Mouse (Mus musculus): ENCODE data around the gene Axdnd1. TPM values are rescaled to one million over a fixed set of nuclear protein-coding genes. Genes with fewer than 3 reads are reported as not detected.

Gene Axdnd1
- 0.30 and 0.33 TPM in 2 replicates for polyA plus RNA-seq (2015; fragmentation: Nextera tagmentation; extraction: Ambion mirVana)

DNA sequence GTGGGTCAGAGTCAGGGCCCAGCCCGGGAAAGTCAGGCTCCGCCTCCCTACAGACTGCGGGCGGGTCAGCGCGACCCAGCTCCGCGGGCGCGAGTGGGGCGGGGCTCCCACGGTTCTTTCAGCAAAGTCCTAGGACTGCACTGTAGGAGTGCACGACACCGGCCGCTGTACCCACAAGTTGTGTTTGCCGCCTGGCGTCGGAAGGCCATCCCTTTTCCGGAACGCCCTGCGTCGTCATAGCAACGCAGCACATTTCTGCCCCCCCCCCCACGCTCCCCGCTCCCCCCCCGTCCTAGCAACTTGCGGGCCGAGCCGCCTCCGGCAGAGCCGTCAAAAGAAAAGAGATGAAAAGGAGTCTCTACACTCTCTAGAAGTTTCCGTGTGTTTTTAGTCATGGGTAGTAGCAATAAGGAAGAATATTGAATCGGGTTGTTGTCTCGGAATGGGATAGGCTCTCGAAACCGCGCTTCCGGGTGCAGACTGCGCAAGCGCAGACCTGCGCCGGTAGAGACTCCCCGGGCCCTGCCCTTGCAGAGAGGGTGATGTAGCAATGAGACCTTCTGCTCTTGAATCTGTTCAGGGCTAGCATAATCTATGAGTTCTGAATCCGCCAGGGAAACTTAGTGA, at the start of gene Axdnd1:
Gene Axdnd1, minus strand, starts transcription at position 489 of the 627 bp plus-strand sequence.
- Histone ChIP-seq H3K4me2 (peak within 1 kb of the TSS; percentile 72), H3K4me3 (peak within 1 kb of the TSS; percentile 68), H3K9ac (peak within 1 kb of the TSS; percentile 64), H3K36me3 (ENCODE audit: poor library complexity, severe bottlenecking) (no peaks in the 10 kb centered on the region), H3K27me3 (no peaks in the 10 kb centered on the region), H3K27ac (peak within 1 kb of the TSS; percentile 14; the same call in 1 of the 2 replicates), H3K9me3 (replicated peaks) (no peaks in the 10 kb centered on the region), H3K4me1 (peaks cover 8% of the 10 kb centered on the region; the same call in 1 of the 2 replicates)
- peak; percentile 97 for ATAC-seq
- WGBS = under 1% methylated on average over 44 of the region's 44 CpGs

GRCm38 (mm10) chr1:156470557-156470956, 49.6 kb upstream of the Axdnd1 start:
- Histone ChIP-seq H3K4me3 (no peak overlapping the region), H3K27me3 (no peaks in the 10 kb centered on the region), H3K4me1 (peaks cover 7% of the 10 kb centered on the region; the same call in 1 of the 2 replicates), H3K27ac (no peak overlapping the region), H3K4me2 (no peak overlapping the region), H3K36me3 (ENCODE audit: poor library complexity, severe bottlenecking) (peaks cover 17% of the 10 kb centered on the region), H3K9me3 (replicated peaks) (peaks cover 11% of the 10 kb centered on the region), H3K9ac (no peak overlapping the region)
- ATAC-seq = no peak
- 77% methylated on average over 7 of the region's 7 CpGs for WGBS

DNA sequence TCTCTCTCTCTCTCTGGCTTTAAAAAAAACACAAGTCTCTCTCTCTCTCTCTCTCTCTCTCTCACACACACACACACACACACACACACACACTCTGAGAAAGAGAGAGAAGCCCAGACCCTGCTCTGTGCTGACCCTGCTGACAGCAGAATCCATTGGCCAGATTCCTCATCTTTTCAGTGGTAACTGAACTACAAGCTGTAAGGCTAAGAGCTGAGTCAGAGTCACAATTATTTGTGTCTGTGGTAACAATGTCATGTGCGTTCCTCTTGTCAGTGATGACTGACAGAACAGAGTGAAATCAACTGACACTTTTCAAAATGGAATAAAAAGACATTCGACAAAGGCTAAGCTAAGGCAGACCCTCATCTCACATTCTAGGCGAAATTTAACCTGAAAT, 47.6 kb upstream of the Axdnd1 start:
- Histone ChIP-seq H3K9ac (no peak overlapping the region), H3K27me3 (no peaks in the 10 kb centered on the region), H3K4me2 (no peak overlapping the region), H3K4me1 (peaks cover 7% of the 10 kb centered on the region; the same call in 1 of the 2 replicates), H3K27ac (no peak overlapping the region), H3K4me3 (no peak overlapping the region), H3K9me3 (replicated peaks) (peaks cover 11% of the 10 kb centered on the region), H3K36me3 (ENCODE audit: poor library complexity, severe bottlenecking) (peaks cover 24% of the 10 kb centered on the region)
- 86% methylated on average over 3 of the region's 3 CpGs for WGBS
- ATAC-seq = no peak

GRCm38 (mm10) chr1:156467655-156468255, 46.8 kb upstream of the Axdnd1 start:
- H3K27ac ChIP-seq = no peak overlapping the region
- peaks cover 1% of the 10 kb centered on the region; the same call in 1 of the 2 replicates for H3K4me1 ChIP-seq
- no peak for ATAC-seq
- no peak overlapping the region for H3K9ac ChIP-seq
- H3K9me3 ChIP-seq (replicated peaks) = peaks cover 11% of the 10 kb centered on the region
- WGBS = 84% methylated on average over 12 of the region's 12 CpGs
- H3K27me3 ChIP-seq = no peaks in the 10 kb centered on the region
- peaks cover 24% of the 10 kb centered on the region for H3K36me3 ChIP-seq (ENCODE audit: poor library complexity, severe bottlenecking)
- H3K4me2 ChIP-seq = no peak overlapping the region
- H3K4me3 ChIP-seq = no peak overlapping the region

DNA sequence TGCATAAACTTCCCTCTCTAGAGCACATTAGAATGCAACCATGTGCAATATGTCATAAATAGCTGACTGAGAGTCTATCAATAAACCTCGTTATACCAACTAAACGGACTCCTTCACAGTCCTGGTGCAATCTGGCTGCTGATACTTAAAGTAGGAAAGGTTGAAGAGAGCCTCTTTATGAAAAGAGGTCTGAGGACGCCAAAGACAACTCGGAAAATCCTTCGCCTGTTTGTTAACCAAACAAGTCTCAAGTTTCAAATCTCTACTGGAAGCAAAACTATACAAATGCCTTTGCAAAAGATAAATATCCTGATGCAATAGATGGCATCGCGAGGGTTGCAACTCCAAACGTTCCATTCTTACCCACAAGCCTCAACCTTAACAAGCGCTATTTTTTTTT, 44.0 kb upstream of the Axdnd1 start:
- 85% methylated on average over 9 of the region's 9 CpGs for WGBS
- Histone ChIP-seq H3K27me3 (no peaks in the 10 kb centered on the region), H3K27ac (no peak overlapping the region), H3K4me3 (no peak overlapping the region), H3K36me3 (ENCODE audit: poor library complexity, severe bottlenecking) (peaks cover 24% of the 10 kb centered on the region), H3K9ac (no peak overlapping the region), H3K4me2 (no peak overlapping the region), H3K9me3 (replicated peaks) (peaks cover 11% of the 10 kb centered on the region), H3K4me1 (no peaks in the 10 kb centered on the region)
- ATAC-seq = no peak

DNA sequence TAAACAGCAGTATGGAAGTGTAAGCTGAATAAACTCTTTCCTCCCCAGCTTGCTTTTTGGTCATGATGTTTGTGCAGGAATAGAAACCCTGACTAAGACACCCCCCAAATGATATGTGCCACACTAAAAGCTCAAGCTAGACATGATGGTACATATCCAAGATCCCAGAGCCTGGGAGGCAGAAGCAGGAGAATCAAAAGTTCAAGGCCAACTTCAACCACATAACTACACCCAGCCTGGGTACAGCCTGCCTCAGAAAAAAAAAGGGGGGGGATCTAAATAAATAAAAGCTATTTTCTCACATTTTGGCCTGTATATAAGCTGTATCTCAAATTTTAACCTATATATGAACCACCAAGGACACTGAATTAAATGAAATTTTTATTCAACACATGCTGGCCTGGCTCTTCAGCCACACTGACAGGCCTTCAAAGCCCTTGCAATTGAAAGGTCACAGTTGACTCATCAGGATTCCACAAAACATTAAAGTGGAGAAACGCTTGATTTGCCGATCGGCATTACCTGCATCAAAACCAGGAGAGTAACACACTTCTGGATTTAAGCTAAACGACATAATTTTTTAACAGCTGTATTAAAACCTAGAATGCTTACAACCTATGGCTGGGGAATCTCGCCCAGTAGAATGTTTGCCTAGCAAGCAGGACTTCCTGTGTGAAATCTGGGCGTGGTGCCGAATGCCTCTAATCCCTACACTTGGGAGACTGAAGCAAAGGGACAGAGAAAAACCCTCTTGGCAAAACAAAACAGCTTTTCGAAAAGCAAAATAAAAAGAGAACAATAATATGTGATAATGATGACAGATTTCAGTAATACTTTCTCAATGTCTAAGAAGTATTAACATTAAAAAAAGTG, 43.3 kb upstream of the Axdnd1 start:
- H3K4me1 ChIP-seq = no peaks in the 10 kb centered on the region
- 89% methylated on average over 8 of the region's 8 CpGs for WGBS
- ATAC-seq = no peak

DNA sequence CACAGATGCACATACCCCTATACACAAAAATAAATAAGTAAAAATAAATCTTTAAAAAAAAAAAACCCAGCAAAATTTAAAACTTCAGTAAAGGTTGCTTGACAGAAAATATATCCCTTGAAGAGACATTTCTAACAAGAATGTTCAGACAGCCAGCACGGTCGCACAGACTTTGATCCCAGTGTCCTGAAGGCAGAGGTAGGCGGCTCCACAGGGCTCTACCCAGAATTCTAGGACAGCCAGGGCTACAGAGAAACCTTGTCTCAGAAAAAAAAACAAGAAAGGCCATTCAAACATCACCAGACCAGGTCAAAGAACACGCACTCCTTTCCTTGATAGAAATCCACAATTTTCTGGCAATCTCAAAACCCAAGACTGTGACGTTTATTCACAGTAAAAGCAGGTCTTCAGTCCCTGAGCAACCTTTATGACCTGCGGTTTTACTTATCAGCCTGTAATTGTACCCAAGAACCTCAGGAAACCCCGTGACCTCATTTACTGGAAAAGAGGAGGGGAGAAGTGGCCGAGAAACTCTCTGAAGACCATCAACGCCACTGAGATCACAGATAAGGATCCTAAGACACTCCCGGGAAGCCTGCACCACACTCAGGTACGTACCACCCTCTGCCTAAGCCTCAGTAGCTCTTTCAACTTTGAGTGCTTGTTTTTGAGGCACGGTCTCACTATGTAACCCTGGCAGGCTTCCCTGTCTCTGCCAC, 41.5 kb upstream of the Axdnd1 start:
- 86% methylated on average over 12 of the region's 12 CpGs for WGBS

More for the DNA sequence above, 43.3 kb upstream of the Axdnd1 start:
- H3K36me3 ChIP-seq (ENCODE audit: poor library complexity, severe bottlenecking) = peaks cover 19% of the 10 kb centered on the region
- peaks cover 6% of the 10 kb centered on the region; the same call in 1 of the 2 replicates for H3K9me3 ChIP-seq (replicated peaks)
- H3K27me3 ChIP-seq = no peaks in the 10 kb centered on the region
- H3K9ac ChIP-seq = no peak overlapping the region
- H3K27ac ChIP-seq = no peak overlapping the region
- H3K4me3 ChIP-seq = no peak overlapping the region
- H3K4me2 ChIP-seq = no peak overlapping the region

DNA sequence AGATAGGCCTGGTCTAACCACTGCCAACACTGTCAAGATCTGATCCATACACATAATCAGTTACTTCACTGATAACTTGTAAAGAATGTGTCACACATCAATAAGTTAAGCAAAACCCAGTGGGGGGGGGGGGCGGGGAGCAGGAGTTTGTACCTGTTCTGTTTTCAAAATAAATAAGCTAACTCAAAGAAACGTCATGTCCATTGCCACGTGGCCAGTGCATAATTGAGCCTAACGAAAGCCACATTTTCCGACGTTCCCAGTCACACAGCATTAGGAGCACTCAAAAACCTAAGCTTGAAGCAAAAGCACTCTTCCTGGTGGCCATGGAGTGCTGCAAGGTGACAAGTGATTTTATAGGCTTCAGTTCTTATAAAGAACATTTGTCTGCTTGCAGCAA, 40.1 kb upstream of the Axdnd1 start:
- no peak overlapping the region for H3K4me2 ChIP-seq
- no peak overlapping the region for H3K4me3 ChIP-seq
- WGBS = 88% methylated on average over 6 of the region's 6 CpGs
- H3K27ac ChIP-seq = no peak overlapping the region
- no peak for ATAC-seq
- no peaks in the 10 kb centered on the region for H3K27me3 ChIP-seq
- H3K36me3 ChIP-seq (ENCODE audit: poor library complexity, severe bottlenecking) = peaks cover 12% of the 10 kb centered on the region
- no peak overlapping the region for H3K9ac ChIP-seq
- H3K9me3 ChIP-seq (replicated peaks) = no peaks in the 10 kb centered on the region
- no peaks in the 10 kb centered on the region for H3K4me1 ChIP-seq

More for the DNA sequence above, 41.5 kb upstream of the Axdnd1 start:
- Histone ChIP-seq H3K27ac (no peak overlapping the region), H3K4me1 (no peaks in the 10 kb centered on the region), H3K4me3 (no peak overlapping the region), H3K9ac (no peak overlapping the region), H3K27me3 (no peaks in the 10 kb centered on the region), H3K36me3 (ENCODE audit: poor library complexity, severe bottlenecking) (peaks cover 19% of the 10 kb centered on the region), H3K4me2 (no peak overlapping the region), H3K9me3 (replicated peaks) (no peaks in the 10 kb centered on the region)
- ATAC-seq = no peak

DNA sequence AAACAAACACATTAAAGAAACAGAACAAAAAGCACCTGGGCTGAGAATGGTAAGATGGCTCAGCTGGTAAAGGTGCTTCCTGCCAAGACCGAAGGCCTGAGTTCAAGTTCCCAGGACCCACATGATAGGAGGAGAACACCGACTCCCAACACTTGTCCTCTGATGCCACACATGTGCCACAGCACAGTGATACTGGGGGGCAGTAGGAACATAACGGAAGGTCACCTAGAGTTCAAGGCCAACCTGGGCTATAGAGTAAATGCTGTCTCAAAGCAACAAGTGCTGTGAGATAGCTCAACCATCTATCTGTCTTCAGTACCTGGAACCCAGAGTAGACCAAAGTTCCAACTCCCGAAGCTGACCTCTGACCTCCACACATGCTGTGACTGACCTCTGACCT, 39.3 kb upstream of the Axdnd1 start:
- Histone ChIP-seq H3K27me3 (no peaks in the 10 kb centered on the region), H3K36me3 (ENCODE audit: poor library complexity, severe bottlenecking) (peaks cover 4% of the 10 kb centered on the region), H3K4me1 (no peaks in the 10 kb centered on the region), H3K27ac (no peak overlapping the region), H3K4me2 (no peak overlapping the region), H3K9me3 (replicated peaks) (no peaks in the 10 kb centered on the region), H3K4me3 (no peak overlapping the region), H3K9ac (no peak overlapping the region)
- 95% methylated on average over 4 of the region's 4 CpGs for WGBS
- ATAC-seq = no peak

DNA sequence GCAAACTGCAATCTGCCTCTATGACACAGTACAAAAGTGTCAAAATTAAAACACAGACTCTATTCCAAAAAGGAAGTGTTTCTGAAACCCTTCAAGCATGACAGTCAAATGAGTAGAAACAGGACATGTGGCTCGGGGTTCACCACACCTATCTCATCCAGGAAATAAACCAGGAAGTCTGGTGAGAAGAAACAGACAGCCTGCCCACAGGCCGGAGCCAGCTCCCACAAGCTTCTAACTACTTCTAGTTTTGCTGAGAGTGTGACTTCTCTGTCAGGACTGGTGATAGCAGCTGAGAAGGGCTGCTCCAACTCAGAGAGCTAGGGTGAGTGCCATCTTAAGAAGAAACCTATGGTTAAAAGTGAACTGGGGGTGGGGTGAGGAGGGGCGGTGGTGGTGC, 38.7 kb upstream of the Axdnd1 start:
- no peak overlapping the region for H3K4me2 ChIP-seq
- no peak for ATAC-seq
- H3K9me3 ChIP-seq (replicated peaks) = no peaks in the 10 kb centered on the region
- H3K4me1 ChIP-seq = no peaks in the 10 kb centered on the region
- 88% methylated on average over 3 of the region's 3 CpGs for WGBS
- H3K4me3 ChIP-seq = no peak overlapping the region
- peaks cover 3% of the 10 kb centered on the region; the same call in 1 of the 2 replicates for H3K36me3 ChIP-seq (ENCODE audit: poor library complexity, severe bottlenecking)
- no peaks in the 10 kb centered on the region for H3K27me3 ChIP-seq
- no peak overlapping the region for H3K9ac ChIP-seq
- H3K27ac ChIP-seq = no peak overlapping the region

- Histone ChIP-seq H3K27me3 (no peaks in the 10 kb centered on the region), H3K4me1 (no peaks in the 10 kb centered on the region), H3K4me2 (no peak overlapping the region), H3K9me3 (replicated peaks) (no peaks in the 10 kb centered on the region), H3K27ac (no peak overlapping the region), H3K36me3 (ENCODE audit: poor library complexity, severe bottlenecking) (peaks cover 3% of the 10 kb centered on the region; the same call in 1 of the 2 replicates), H3K4me3 (no peak overlapping the region), H3K9ac (no peak overlapping the region)
- WGBS = 91% methylated on average over 8 of the region's 8 CpGs
- ATAC-seq = no peak
These were observed 37.6 kb upstream of the Axdnd1 start for GRCm38 (mm10) chr1:156458391-156459060.
